Mouse (Mus musculus): Measurements from ENCODE around the gene Ppp1r37. TPM values are rescaled to one million over a fixed set of nuclear protein-coding genes. Genes with fewer than 3 reads are reported as not detected.
"Not testable (repeated sequence)": the region's sequence is repeated elsewhere in the genome, so short reads cannot be mapped to it uniquely, and the experiment has no call there.

Ppp1r37 gene
- polyA plus RNA-seq, 1 experiment from 2014 or later: 26.2 TPM

DNA sequence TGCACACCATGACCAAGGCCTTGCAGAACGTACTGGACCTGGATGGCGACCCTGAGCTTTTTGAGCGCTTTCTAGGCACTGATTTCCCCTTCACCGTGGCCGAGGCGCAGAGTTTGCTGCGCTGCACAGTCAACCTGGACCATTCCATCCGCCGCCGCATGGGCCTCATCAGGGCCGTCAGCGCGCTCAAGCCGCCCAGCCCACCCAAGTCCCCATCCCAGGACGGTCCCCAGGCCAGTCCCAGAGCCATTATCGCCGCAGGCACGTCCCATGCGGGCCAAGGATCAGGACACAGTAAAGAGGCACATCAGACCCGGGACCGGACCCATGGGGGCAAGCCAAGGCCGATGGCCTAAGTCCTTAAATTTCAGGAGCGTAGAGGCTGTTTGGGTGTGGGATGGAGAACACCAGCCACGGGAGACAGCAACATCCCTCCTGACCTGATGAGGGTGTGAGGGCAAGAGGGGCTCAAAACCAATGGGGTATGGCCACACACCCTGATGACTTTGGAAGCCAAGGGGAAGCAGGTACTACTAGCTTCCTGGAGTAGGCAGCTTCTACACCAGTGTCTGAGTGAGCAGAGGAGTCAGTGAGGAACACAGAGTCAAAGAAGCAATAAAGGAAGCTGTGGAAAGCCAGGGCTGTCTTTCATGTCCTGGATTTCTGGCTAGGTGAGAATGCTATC is 38.3 kb downstream of the Ppp1r37 start:
- Histone ChIP-seq H3K27ac (no peak overlapping the region), H3K4me2 (replicated peaks) (peak overlapping the region; percentile 89), H3K4me3 (peak overlapping the region; percentile 49), H3K9ac (peak overlapping the region; percentile 51), H3K4me1 (peaks cover 29% of the 10 kb centered on the region), H3K36me3 (peaks cover 15% of the 10 kb centered on the region), H3K9me3 (no peaks in the 10 kb centered on the region), H3K27me3 (peaks cover 71% of the 10 kb centered on the region)
- peak; percentile 5; the same call in 1 of the 2 replicates for ATAC-seq (ENCODE audit: low FRiP score, low read depth)
- 13% methylated on average over 24 of the region's 24 CpGs for WGBS

DNA sequence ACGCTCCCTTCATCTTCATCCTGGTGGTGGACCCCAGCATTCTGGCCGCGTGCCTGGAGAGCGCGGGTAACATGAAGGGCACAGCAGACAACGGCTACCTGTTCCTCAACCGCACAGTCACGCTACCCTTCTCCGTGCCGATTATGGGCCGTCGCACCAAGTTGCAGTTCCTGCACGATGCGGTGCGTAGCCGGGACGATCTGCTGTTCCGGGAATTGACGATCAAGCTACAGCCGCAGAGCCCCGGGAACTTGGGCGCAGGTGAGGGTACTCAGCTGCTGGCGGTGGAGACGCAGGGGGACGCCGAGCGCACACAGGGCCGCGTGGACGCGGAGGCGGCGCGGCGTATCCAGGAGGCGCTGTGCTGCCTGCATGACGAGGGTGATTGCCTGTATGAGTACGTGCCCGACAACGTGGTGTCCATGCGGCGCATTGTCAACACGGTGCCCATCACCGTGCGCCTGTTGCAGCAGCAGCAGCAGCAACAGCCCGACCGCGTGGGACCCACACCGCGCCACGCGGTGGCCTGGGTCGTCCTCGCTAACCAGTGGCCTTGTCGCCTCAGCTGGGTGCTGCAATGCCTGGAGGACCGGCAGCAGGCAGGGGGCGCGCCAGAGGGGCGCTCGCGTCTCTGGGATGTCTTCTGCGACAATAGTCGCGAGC is 39.0 kb downstream of the Ppp1r37 start:
- no peaks in the 10 kb centered on the region for H3K9me3 ChIP-seq
- peak overlapping the region; percentile 89 for H3K4me2 ChIP-seq (replicated peaks)
- under 1% methylated on average over 64 of the region's 64 CpGs for WGBS
- peaks cover 78% of the 10 kb centered on the region for H3K27me3 ChIP-seq
- H3K9ac ChIP-seq: peak overlapping the region; percentile 51
- peak overlapping the region; percentile 49 for H3K4me3 ChIP-seq
- no peak overlapping the region for H3K27ac ChIP-seq
- H3K4me1 ChIP-seq: peaks cover 30% of the 10 kb centered on the region
- H3K36me3 ChIP-seq: peaks cover 8% of the 10 kb centered on the region
- peak; percentile 45 for ATAC-seq (ENCODE audit: low FRiP score, low read depth)

DNA sequence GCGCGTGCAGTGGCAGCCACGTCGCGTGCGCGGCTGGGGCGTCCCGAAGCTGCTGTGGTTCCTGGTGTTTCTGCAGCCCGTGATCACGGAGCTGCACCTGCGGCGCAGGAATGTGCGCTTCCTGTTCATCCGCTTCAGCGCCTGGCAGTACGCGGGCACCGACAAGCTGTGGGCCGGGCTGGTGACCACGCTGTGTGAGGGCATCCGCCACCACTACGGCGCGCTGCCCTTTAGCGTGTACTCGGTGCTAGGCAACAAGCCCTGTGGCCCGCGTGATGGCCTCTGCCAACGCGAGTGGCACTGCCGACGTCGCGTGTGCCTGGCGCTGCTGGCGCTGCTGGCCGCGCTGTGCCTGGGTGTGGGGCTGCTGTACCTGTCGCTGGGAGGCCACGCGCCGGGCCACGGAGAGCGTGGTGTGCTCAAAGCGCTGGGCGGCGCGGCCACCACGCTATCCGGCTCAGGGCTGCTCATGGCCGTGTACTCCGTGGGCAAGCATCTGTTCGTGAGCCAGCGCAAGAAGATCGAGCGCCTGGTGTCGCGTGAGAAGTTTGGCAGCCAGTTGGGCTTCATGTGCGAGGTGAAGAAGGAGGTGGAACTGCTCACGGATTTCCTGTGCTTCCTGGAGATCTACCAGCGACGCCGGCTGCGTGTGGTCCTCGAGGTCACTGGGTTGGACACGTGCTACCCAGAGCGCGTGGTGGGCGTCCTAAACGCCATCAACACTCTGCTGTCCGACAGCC is 39.7 kb downstream of the Ppp1r37 start:
- Histone ChIP-seq H3K9ac (peak overlapping the region; percentile 40; the same call in 1 of the 2 replicates), H3K27ac (no peak overlapping the region), H3K4me2 (replicated peaks) (peak overlapping the region; percentile 89), H3K4me1 (peaks cover 30% of the 10 kb centered on the region), H3K9me3 (no peaks in the 10 kb centered on the region), H3K4me3 (peak overlapping the region; percentile 49), H3K27me3 (peaks cover 85% of the 10 kb centered on the region), H3K36me3 (peaks cover 1% of the 10 kb centered on the region)
- no peak for ATAC-seq (ENCODE audit: low FRiP score, low read depth)
- 11% methylated on average over 72 of the region's 72 CpGs for WGBS

DNA sequence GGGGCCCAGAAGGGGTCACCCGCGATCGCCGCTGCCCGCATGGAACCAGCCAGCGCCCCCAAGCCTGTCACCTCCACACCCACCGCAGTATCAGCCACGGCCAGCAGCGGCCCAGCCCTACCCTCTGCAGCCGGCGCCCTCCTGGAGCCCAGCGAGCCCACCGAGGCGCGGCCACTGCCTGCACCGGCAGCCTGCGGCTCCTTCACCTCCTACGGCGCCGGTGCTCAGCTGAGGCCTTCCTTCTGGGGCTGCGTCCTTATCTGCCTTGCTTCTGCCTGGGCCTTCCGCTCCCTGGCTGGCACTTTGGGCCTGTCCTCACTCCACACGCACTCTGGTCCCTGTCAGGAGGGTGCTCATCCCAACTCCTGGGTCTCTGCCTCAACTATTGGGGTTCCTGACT is 42.8 kb downstream of the Ppp1r37 start:
- WGBS: 3% methylated on average over 20 of the region's 23 CpGs
- Histone ChIP-seq H3K4me2 (replicated peaks) (peak overlapping the region; percentile 58), H3K27ac (no peak overlapping the region), H3K36me3 (no peaks in the 10 kb centered on the region), H3K9me3 (no peaks in the 10 kb centered on the region), H3K9ac (peak overlapping the region; percentile 59), H3K27me3 (peaks cover 95% of the 10 kb centered on the region), H3K4me3 (peak overlapping the region; percentile 29), H3K4me1 (peaks cover 35% of the 10 kb centered on the region)
- ATAC-seq (ENCODE audit: low FRiP score, low read depth): no peak

DNA sequence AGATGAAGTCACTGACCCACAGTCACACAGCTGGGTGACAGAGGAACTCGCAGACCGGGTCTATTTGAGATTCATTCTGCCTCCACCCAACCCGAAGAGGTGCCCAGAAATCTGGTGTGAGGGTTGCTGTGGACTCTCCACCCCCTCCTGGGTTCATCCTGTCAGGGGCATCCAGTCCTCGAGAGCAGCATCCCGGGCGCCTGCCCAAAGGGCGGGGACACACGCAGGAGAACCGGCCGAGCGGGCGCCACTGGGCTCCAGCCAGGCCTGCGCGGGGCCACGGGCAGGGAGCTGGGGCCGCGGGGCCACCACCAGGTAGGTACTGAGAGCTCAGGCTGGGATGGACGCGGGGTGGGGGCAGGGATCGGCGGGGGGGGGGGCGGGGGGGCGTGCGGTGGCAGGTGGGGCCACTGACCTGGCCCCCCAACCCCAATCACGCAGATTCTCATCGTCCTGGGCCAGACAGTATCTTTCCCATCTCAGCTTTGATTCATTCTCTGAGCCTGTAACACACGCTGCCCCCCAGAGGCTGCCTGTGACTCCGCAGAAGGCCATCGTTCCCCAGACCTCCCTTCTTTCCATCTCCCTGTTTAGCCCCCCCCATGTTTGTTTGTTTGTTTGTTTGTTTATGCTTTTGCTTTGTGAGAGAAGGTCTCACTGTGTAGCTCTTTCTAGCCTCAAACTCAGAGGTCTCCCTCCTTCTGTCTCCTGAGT is 45.1 kb downstream of the Ppp1r37 start, which contains the start of gene Nkpd1:
TSS of gene Nkpd1 (plus strand) at position 187 of the 714 bp plus-strand sequence.
- Histone ChIP-seq H3K4me2 (replicated peaks) (peak within 1 kb of the TSS; percentile 52), H3K9ac (peak within 1 kb of the TSS; percentile 61), H3K36me3 (no peaks in the 10 kb centered on the region), H3K27ac (no peak within 1 kb of the TSS), H3K4me1 (peaks cover 15% of the 10 kb centered on the region), H3K27me3 (peaks cover 72% of the 10 kb centered on the region), H3K4me3 (peak within 1 kb of the TSS; percentile 7; the same call in 1 of the 2 replicates), H3K9me3 (no peaks in the 10 kb centered on the region)
- WGBS: 4% methylated on average over 26 of the region's 29 CpGs
- ATAC-seq (ENCODE audit: low FRiP score, low read depth): no peak

DNA sequence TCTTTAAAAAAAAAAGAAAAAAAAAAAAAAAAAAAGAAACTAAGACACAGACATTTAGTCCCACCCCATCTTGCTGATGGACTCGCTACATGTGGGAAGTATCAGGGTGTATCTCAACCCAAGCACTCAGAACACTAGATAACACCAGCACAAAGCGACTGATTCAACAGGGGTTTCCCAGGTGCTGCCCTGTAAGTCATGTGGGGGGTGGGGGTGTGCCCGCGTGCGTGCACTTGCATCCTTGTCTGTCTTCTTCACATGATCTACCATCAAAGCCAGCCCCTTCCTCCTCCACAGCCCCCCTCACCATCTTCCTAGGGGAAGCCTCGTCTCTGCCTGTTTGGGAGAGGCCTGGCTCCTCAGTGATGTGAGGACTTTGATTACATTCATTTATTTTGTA is 50.5 kb downstream of the Ppp1r37 start:
- peaks cover 13% of the 10 kb centered on the region for H3K4me1 ChIP-seq
- H3K27me3 ChIP-seq: peaks cover 18% of the 10 kb centered on the region
- no peak overlapping the region for H3K27ac ChIP-seq
- H3K9me3 ChIP-seq: no peaks in the 10 kb centered on the region
- H3K36me3 ChIP-seq: no peaks in the 10 kb centered on the region
- 75% methylated on average over 6 of the region's 6 CpGs for WGBS
- H3K4me3 ChIP-seq: no peak overlapping the region
- no peak overlapping the region for H3K4me2 ChIP-seq (replicated peaks)
- ATAC-seq (ENCODE audit: low FRiP score, low read depth): no peak
- no peak overlapping the region for H3K9ac ChIP-seq

DNA sequence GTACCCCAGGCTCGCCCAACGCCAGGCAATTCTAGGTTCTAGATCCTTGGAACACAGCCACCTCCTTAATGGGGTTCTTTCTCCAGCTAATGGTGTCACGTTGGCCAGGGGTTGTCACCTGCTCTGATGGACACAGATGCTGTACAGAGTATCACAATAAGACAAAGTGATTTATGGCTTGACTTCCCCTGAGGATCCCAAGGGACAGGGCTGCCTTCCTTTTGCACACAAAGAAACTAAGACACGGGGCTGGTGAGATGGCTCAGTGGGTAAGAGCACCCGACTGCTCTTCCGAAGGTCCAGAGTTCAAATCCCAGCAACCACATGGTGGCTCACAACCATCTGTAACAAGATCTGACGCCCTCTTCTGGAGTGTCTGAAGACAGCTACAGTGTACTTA is 50.9 kb downstream of the Ppp1r37 start:
- H3K9me3 ChIP-seq; H3K9ac ChIP-seq; H3K4me3 ChIP-seq; H3K4me2 ChIP-seq (replicated peaks); H3K27ac ChIP-seq; H3K36me3 ChIP-seq; ATAC-seq (ENCODE audit: low FRiP score, low read depth): not testable (repeated sequence)
- peaks cover 16% of the 10 kb centered on the region for H3K4me1 ChIP-seq
- H3K27me3 ChIP-seq: peaks cover 14% of the 10 kb centered on the region
- 91% methylated on average over 6 of the region's 7 CpGs for WGBS

DNA sequence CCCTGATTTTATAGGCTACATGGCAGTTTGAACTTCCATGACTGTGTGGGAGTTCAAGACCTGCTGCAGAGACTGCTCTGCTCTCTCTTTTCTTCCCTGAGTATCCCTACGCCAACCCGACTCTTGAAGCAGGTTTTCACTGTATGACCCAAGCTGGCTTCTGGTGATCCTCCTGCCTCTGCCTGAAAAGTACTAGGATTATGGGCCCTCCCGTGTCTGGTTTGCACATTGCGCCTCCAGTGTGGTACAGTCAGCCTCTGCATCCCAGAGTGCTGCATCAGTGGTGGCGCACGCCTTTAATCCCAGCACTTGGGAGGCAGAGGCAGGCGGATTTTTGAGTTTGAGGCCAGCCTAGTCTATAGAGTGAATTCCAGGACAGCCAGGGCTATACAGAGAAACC is 53.1 kb downstream of the Ppp1r37 start:
- H3K27ac ChIP-seq: no peak overlapping the region
- peaks cover 22% of the 10 kb centered on the region for H3K4me1 ChIP-seq
- H3K27me3 ChIP-seq: no peaks in the 10 kb centered on the region
- peak overlapping the region; percentile 63 for H3K4me3 ChIP-seq
- peak overlapping the region; percentile 97 for H3K4me2 ChIP-seq (replicated peaks)
- WGBS: 93% methylated on average over 7 of the region's 7 CpGs
- no peak for ATAC-seq (ENCODE audit: low FRiP score, low read depth)
- no peaks in the 10 kb centered on the region for H3K9me3 ChIP-seq
- no peak overlapping the region for H3K9ac ChIP-seq
- H3K36me3 ChIP-seq: no peaks in the 10 kb centered on the region

DNA sequence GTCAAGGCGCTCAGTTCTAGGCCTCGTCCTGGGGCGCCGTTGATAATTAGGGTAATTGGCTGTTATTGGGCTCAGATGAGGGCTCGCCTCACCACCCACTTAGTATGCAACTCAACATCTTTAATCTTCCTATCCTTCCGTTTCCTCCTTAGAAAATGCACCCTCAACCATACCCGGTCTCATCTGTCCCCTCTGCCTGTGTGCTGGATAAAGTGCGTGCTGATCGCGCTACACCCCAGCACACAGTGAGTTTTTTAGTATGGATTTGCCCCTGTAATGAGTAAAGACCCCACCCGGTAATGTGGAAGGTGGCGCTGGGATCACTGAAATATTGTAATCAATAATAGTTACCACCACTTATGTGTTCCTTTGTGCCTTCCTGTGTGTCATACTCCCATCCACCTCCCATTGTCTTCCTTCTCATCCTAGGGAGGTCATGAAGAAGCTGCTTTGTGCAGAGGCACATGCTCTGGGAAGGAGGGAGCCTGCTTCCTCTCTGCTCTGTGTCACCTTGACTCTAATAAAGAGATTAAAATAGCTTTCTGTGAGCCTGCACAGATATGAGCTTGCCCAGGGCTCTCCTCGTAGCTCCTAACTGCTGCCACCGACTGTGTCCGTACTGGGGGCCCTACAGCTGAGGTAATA is 53.8 kb downstream of the Ppp1r37 start:
- 11% methylated on average over 15 of the region's 15 CpGs for WGBS

DNA sequence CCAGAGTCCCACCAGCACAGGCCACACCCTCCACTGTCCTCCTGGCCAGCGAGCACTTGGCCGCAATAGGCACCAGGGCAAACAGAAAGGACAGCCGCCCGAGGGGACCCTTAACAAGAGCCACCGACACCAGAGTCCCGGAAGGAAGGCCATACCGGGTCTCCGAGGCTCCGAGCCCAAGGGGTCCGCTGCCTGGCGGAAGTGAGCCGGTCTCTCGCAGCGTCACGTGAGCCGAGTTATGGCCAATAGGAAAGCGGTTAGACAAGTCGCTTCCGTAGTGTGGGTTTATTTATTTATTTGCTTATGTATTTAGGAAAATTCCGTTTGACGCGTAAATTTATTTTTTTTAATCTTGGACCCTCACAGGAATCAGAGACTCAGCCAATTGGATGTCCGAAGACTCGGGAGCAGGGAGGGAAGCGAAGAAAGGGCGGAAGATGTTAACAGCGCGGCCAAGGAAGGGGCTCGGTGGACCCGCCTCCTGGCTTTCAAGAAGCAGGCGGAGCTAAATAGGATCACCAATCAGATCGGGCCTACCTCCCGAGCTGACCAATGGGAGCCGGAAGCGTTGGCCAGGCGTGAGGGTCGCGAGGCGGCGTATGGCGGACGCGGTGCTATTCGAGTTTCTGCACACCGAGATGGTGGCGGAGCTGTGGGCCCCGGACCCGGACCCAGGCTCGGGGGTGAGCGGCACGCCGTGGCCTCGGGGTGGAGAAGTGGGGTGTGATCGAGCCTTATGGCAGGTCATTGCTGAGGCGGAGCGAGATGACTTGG is 54.5 kb downstream of the Ppp1r37 start, which contains the start of the genes Bloc1s3 and Trappc6a:
TSS of gene Bloc1s3 (minus strand) at position 218 of the 774 bp plus-strand sequence.
TSS of gene Trappc6a (plus strand) at position 246 of the 774 bp plus-strand sequence.
- H3K9ac ChIP-seq: peak within 1 kb of the TSS; percentile 82
- no peaks in the 10 kb centered on the region for H3K36me3 ChIP-seq
- WGBS: under 1% methylated on average over 56 of the region's 56 CpGs
- ATAC-seq (ENCODE audit: low FRiP score, low read depth): peak; percentile 95
- H3K4me3 ChIP-seq: peak within 1 kb of the TSS; percentile 63
- no peaks in the 10 kb centered on the region for H3K9me3 ChIP-seq
- peaks cover 22% of the 10 kb centered on the region for H3K4me1 ChIP-seq
- peak within 1 kb of the TSS; percentile 58; the same call in 1 of the 2 replicates for H3K27ac ChIP-seq
- H3K27me3 ChIP-seq: no peaks in the 10 kb centered on the region
- peak within 1 kb of the TSS; percentile 97 for H3K4me2 ChIP-seq (replicated peaks)

More for the DNA sequence above, 53.8 kb downstream of the Ppp1r37 start:
- peaks cover 22% of the 10 kb centered on the region for H3K4me1 ChIP-seq
- H3K9me3 ChIP-seq: no peaks in the 10 kb centered on the region
- H3K27me3 ChIP-seq: no peaks in the 10 kb centered on the region
- H3K4me2 ChIP-seq (replicated peaks): peak overlapping the region; percentile 97
- H3K4me3 ChIP-seq: peak overlapping the region; percentile 63
- H3K9ac ChIP-seq: peak overlapping the region; percentile 79
- no peaks in the 10 kb centered on the region for H3K36me3 ChIP-seq
- ATAC-seq (ENCODE audit: low FRiP score, low read depth): 0 out of 2 replicates have a peak, but pooled peaks have one; percentile 1
- H3K27ac ChIP-seq: no peak overlapping the region
